Mouse (Mus musculus): Measurements from ENCODE around the gene Supt6.

GRCm38 (mm10) chr11:78177437-78177836, 68.3 kb downstream of the Supt6 start:
- no peak for TF ChIP-seq CTCF (IDR thresholded peaks at IDR 0.05)
- no peak for TF ChIP-seq EP300 (IDR thresholded peaks at IDR 0.05)
